Mouse (Mus musculus) heart, postnatal 0 days (tissue): ENCODE results near the gene Ell2.

ENCODE experiments used
- CTCF ChIP-seq: IDR thresholded peaks from 2 replicates; pipeline ENCODE4 v1.5.1; 2016; ENCODE audit warnings: antibody characterized with exemption, control low read depth, low read depth
- EP300 ChIP-seq: IDR thresholded peaks from 2 replicates; pipeline ENCODE4 v1.6.1; 2016; ENCODE audit warnings: antibody characterized with exemption, low read depth

- TF ChIP-seq CTCF, result no peak
- TF ChIP-seq EP300, result no peak
Measured at GRCm38 (mm10) chr13:75776692-75777091, 70.1 kb downstream of the Ell2 start.
